Mouse (Mus musculus): ENCODE results near the gene Basp1. TPM values are rescaled to one million over a fixed set of nuclear protein-coding genes. Genes with fewer than 3 reads are reported as not detected.

Gene Basp1
- polyA plus RNA-seq, 1 experiment from 2014 or later = 309 TPM

- ATAC-seq (replicated peaks) = peak; percentile 39
- H3K27ac ChIP-seq (replicated peaks) = peak overlapping the region; percentile 100
- peak overlapping the region; percentile 99 for H3K4me3 ChIP-seq
Measured at GRCm38 (mm10) chr15:25414747-25415119, 1.2 kb upstream of the Basp1 start.

GRCm38 (mm10) chr15:25414011-25414746 is 615 bp upstream of the Basp1 start:
- Histone ChIP-seq H3K36me3 (no peaks in the 10 kb centered on the region), H3K4me3 (peak overlapping the region; percentile 99), H3K9ac (replicated peaks) (peak overlapping the region; percentile 100), H3K9me3 (no peaks in the 10 kb centered on the region), H3K27ac (replicated peaks) (peak overlapping the region; percentile 100), H3K27me3 (no peaks in the 10 kb centered on the region), H3K4me1 (peaks cover 41% of the 10 kb centered on the region), H3K4me2 (replicated peaks) (peak overlapping the region; percentile 62)
- peak; percentile 52 for ATAC-seq (replicated peaks)
- WGBS = under 1% methylated on average over 35 of the region's 36 CpGs

More at GRCm38 (mm10) chr15:25414747-25415119, 1.2 kb upstream of the Basp1 start:
- Histone ChIP-seq H3K9me3 (no peaks in the 10 kb centered on the region), H3K36me3 (no peaks in the 10 kb centered on the region), H3K27me3 (no peaks in the 10 kb centered on the region), H3K9ac (replicated peaks) (peak overlapping the region; percentile 100), H3K4me2 (replicated peaks) (peak overlapping the region; percentile 62), H3K4me1 (peaks cover 36% of the 10 kb centered on the region)
- WGBS = under 1% methylated on average over 14 of the region's 14 CpGs

- H3K4me1 ChIP-seq = peaks cover 46% of the 10 kb centered on the region
- H3K9ac ChIP-seq (replicated peaks) = peak overlapping the region; percentile 100
- H3K27ac ChIP-seq (replicated peaks) = peak overlapping the region; percentile 100
- under 1% methylated on average over 35 of the region's 35 CpGs for WGBS
- peak overlapping the region; percentile 99 for H3K4me3 ChIP-seq
- peak overlapping the region; percentile 62 for H3K4me2 ChIP-seq (replicated peaks)
- H3K36me3 ChIP-seq = no peaks in the 10 kb centered on the region
- no peaks in the 10 kb centered on the region for H3K27me3 ChIP-seq
- ATAC-seq (replicated peaks) = peak; percentile 35
- H3K9me3 ChIP-seq = no peaks in the 10 kb centered on the region
Measured at GRCm38 (mm10) chr15:25412761-25413261, 753 bp downstream of the Basp1 start.

GRCm38 (mm10) chr15:25412171-25412641 is 1.4 kb downstream of the Basp1 start:
- peak; percentile 58 for ATAC-seq (replicated peaks)

GRCm38 (mm10) chr15:25411461-25411860 is 2.1 kb downstream of the Basp1 start:
- no peaks in the 10 kb centered on the region for H3K36me3 ChIP-seq
- H3K4me3 ChIP-seq = peak overlapping the region; percentile 99
- peak overlapping the region; percentile 62 for H3K4me2 ChIP-seq (replicated peaks)
- H3K27me3 ChIP-seq = no peaks in the 10 kb centered on the region
- H3K4me1 ChIP-seq = peaks cover 47% of the 10 kb centered on the region
- ATAC-seq (replicated peaks) = no peak
- 4% methylated on average over 7 of the region's 7 CpGs for WGBS
- H3K9ac ChIP-seq (replicated peaks) = peak overlapping the region; percentile 100
- peak overlapping the region; percentile 100 for H3K27ac ChIP-seq (replicated peaks)
- H3K9me3 ChIP-seq = no peaks in the 10 kb centered on the region

More at GRCm38 (mm10) chr15:25412171-25412641, 1.4 kb downstream of the Basp1 start:
- Histone ChIP-seq H3K4me3 (peak overlapping the region; percentile 99), H3K4me1 (peaks cover 47% of the 10 kb centered on the region), H3K27ac (replicated peaks) (peak overlapping the region; percentile 100), H3K9ac (replicated peaks) (peak overlapping the region; percentile 100), H3K9me3 (no peaks in the 10 kb centered on the region), H3K4me2 (replicated peaks) (peak overlapping the region; percentile 62), H3K36me3 (no peaks in the 10 kb centered on the region), H3K27me3 (no peaks in the 10 kb centered on the region)
- WGBS = under 1% methylated on average over 25 of the region's 25 CpGs

DNA sequence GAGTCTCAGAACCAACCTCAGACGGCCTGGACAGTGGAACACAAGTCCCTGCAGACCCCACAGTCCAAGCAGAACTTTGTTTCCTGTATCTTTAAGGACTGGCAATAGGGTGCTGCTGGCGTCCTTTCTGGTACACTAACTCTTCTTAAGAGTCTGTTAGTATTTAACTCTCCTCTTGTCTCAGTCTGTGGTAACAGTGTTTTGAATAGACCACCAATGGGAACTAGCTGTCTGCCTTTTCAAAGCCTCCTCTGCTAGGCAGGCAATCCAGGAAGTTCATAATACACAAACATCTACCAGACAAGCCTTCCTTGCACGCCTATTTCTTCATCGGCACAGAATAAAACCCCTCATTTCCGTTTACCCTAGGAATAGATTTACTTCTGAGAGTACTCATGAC is 7.6 kb downstream of the Basp1 start:
- Histone ChIP-seq H3K36me3 (peaks cover 30% of the 10 kb centered on the region), H3K27me3 (no peaks in the 10 kb centered on the region), H3K27ac (replicated peaks) (no peak overlapping the region), H3K9ac (replicated peaks) (no peak overlapping the region), H3K9me3 (no peaks in the 10 kb centered on the region), H3K4me2 (replicated peaks) (no peak overlapping the region), H3K4me3 (no peak overlapping the region), H3K4me1 (peaks cover 96% of the 10 kb centered on the region)
- WGBS = 78% methylated on average over 5 of the region's 5 CpGs
- no peak for ATAC-seq (replicated peaks)

DNA sequence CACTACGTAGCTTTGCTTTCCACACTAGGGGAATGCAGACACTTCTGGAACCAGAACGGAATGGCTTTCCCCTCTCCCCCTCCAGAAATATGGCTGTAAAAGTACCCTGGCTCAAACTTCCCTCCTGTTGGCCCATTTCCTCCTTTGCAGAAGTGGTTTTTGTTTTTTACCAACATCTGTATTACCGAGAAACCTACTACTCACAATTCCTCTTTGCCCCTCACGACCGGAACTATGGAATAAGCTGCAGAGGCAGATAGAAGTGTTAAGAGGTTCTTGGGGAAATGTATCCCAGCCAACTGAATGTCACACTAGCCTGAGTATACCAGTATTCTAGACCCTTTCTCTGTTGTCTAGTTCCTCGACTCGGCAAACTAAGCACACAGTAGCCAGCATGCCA is 9.7 kb downstream of the Basp1 start:
- Histone ChIP-seq H3K4me2 (replicated peaks) (no peak overlapping the region), H3K4me3 (no peak overlapping the region), H3K9ac (replicated peaks) (no peak overlapping the region), H3K27me3 (no peaks in the 10 kb centered on the region), H3K36me3 (peaks cover 42% of the 10 kb centered on the region), H3K27ac (replicated peaks) (no peak overlapping the region), H3K9me3 (no peaks in the 10 kb centered on the region), H3K4me1 (peaks cover 87% of the 10 kb centered on the region)
- no peak for ATAC-seq (replicated peaks)
- 94% methylated on average over 7 of the region's 7 CpGs for WGBS

GRCm38 (mm10) chr15:25402001-25402400 is 11.6 kb downstream of the Basp1 start:
- Histone ChIP-seq H3K4me2 (replicated peaks) (no peak overlapping the region), H3K36me3 (peaks cover 48% of the 10 kb centered on the region), H3K27me3 (no peaks in the 10 kb centered on the region), H3K4me1 (peaks cover 83% of the 10 kb centered on the region), H3K9ac (replicated peaks) (no peak overlapping the region), H3K9me3 (no peaks in the 10 kb centered on the region), H3K27ac (replicated peaks) (no peak overlapping the region), H3K4me3 (no peak overlapping the region)
- 74% methylated on average over 3 of the region's 3 CpGs for WGBS
- ATAC-seq (replicated peaks) = no peak

- 80% methylated on average over 8 of the region's 8 CpGs for WGBS
- Histone ChIP-seq H3K4me3 (no peak overlapping the region), H3K4me1 (peaks cover 82% of the 10 kb centered on the region), H3K4me2 (replicated peaks) (no peak overlapping the region), H3K36me3 (peaks cover 44% of the 10 kb centered on the region), H3K27me3 (no peaks in the 10 kb centered on the region), H3K9ac (replicated peaks) (no peak overlapping the region), H3K9me3 (no peaks in the 10 kb centered on the region), H3K27ac (replicated peaks) (no peak overlapping the region)
- ATAC-seq (replicated peaks) = no peak; the same call in 1 of the 2 replicates
Measured at GRCm38 (mm10) chr15:25400276-25400675, 13.3 kb downstream of the Basp1 start.

GRCm38 (mm10) chr15:25395912-25396590 is 17.5 kb downstream of the Basp1 start:
- H3K9ac ChIP-seq (replicated peaks) = no peak overlapping the region
- ATAC-seq (replicated peaks) = no peak
- H3K36me3 ChIP-seq = peaks cover 23% of the 10 kb centered on the region
- no peaks in the 10 kb centered on the region for H3K27me3 ChIP-seq
- H3K4me2 ChIP-seq (replicated peaks) = no peak overlapping the region
- no peaks in the 10 kb centered on the region for H3K9me3 ChIP-seq
- H3K27ac ChIP-seq (replicated peaks) = no peak overlapping the region
- no peak overlapping the region for H3K4me3 ChIP-seq
- peaks cover 78% of the 10 kb centered on the region for H3K4me1 ChIP-seq
- 78% methylated on average over 9 of the region's 9 CpGs for WGBS

- Histone ChIP-seq H3K4me3 (no peak overlapping the region), H3K9ac (replicated peaks) (no peak overlapping the region), H3K4me2 (replicated peaks) (no peak overlapping the region), H3K27ac (replicated peaks) (no peak overlapping the region), H3K36me3 (peaks cover 13% of the 10 kb centered on the region), H3K27me3 (no peaks in the 10 kb centered on the region), H3K4me1 (peaks cover 66% of the 10 kb centered on the region), H3K9me3 (no peaks in the 10 kb centered on the region)
- ATAC-seq (replicated peaks) = 0 out of 2 replicates have a peak, but pooled peaks have one; percentile 23
- WGBS = 68% methylated on average over 4 of the region's 4 CpGs
Measured at GRCm38 (mm10) chr15:25392525-25393099, 21.0 kb downstream of the Basp1 start.

DNA sequence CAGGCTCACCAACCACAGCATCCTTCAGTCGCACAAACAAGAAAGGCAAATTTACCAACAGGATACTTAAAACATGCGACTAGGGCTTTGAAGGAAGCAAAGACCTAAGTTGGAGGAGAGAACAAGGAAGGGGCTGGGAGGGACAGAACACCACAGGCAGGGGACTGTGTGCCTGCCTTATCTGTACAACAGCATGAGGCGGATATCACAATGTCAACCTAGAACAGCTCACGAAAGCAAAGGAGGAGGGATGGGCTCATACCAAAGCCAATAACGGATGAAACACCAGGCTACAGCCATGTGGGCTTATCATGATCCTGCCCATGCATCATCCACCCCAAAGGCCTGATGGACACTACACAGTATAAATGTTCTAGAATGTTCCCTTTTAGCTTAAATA is 22.4 kb downstream of the Basp1 start:
- Histone ChIP-seq H3K9ac (replicated peaks) (no peak overlapping the region), H3K4me2 (replicated peaks) (no peak overlapping the region), H3K4me1 (peaks cover 65% of the 10 kb centered on the region), H3K27me3 (no peaks in the 10 kb centered on the region), H3K36me3 (peaks cover 16% of the 10 kb centered on the region), H3K27ac (replicated peaks) (no peak overlapping the region), H3K4me3 (no peak overlapping the region), H3K9me3 (no peaks in the 10 kb centered on the region)
- no peak for ATAC-seq (replicated peaks)
- 92% methylated on average over 5 of the region's 5 CpGs for WGBS

Measured in forebrain, embryonic 15.5 days (tissue).